Mouse (Mus musculus) heart, embryonic 11.5 days (tissue): ENCODE measurements around the gene Ptprn2. TPM values are rescaled to one million over a fixed set of nuclear protein-coding genes. Genes with fewer than 3 reads are reported as not detected.
"Not testable (repeated sequence)": the region's sequence is repeated elsewhere in the genome, so short reads cannot be mapped to it uniquely, and the experiment has no call there.

Source experiments
- ATAC-seq: fragments of 200-750 bp; cut with Nextera tagmentation; replicated peaks from 2 replicates; pipeline ENCODE4 v1.8.0; 2017; ENCODE audit warnings: moderate library complexity; ENCODE audit not compliant: insufficient number of reproducible peaks, low FRiP score, low TSS enrichment
- H3K27ac ChIP-seq: fragments of 300-500 bp; sonication (generic); 2 replicates; pipeline ENCODE4 v1.5.1; 2014; ENCODE audit warnings: mild to moderate bottlenecking, low read depth, low read length
- H3K27me3 ChIP-seq: fragments of 300-500 bp; sonication (generic); 2 replicates; pipeline ENCODE4 v1.6.1; 2014; ENCODE audit warnings: mild to moderate bottlenecking, low read length, mixed read lengths; ENCODE audit not compliant: control insufficient read depth, insufficient read depth
- H3K36me3 ChIP-seq: fragments of 300-500 bp; sonication (generic); 2 replicates; pipeline ENCODE4 v1.6.1; 2014; ENCODE audit warnings: mild to moderate bottlenecking, low read length, moderate library complexity, mixed read lengths; ENCODE audit not compliant: control insufficient read depth, insufficient read depth
- H3K4me1 ChIP-seq: fragments of 300-500 bp; sonication (generic); 2 replicates; pipeline ENCODE4 v1.6.1; 2014; ENCODE audit warnings: low read length; ENCODE audit not compliant: control insufficient read depth, insufficient read depth
- H3K4me2 ChIP-seq: fragments of 300-500 bp; sonication (generic); 2 replicates; pipeline ENCODE4 v1.6.1; 2014; ENCODE audit warnings: mild to moderate bottlenecking, moderate library complexity
- H3K4me3 ChIP-seq: fragments of 300-500 bp; sonication (generic); 2 replicates; pipeline ENCODE4 v1.5.1; 2014; ENCODE audit warnings: low read depth, low read length
- H3K9ac ChIP-seq: fragments of 300-500 bp; sonication (generic); 2 replicates; pipeline ENCODE4 v1.6.1; 2014; ENCODE audit warnings: mild to moderate bottlenecking, low read depth, low read length, moderate library complexity
- H3K9me3 ChIP-seq: fragments of 300-500 bp; sonication (generic); replicated peaks from 2 replicates; pipeline ENCODE4 v1.6.1; 2016; ENCODE audit warnings: low read length; ENCODE audit not compliant: control insufficient read depth
- WGBS: fragments of 180-500 bp; shearing (Covaris S2); extraction: QIAGEN DNeasy Blood & Tissue Kit; methylation state at CpG from one replicate; pipeline ENCODE4 v1.1.7; 2014; ENCODE audit not compliant: insufficient replicate concordance; 5-methylcytosine and 5-hydroxymethylcytosine counted together
- polyA plus RNA-seq: library from polyadenylated mRNA; unstranded; fragments of >200 nt; fragmentation: Nextera tagmentation; extraction: Ambion mirVana; gene quantifications from 2 replicates; pipeline ENCODE4 v1.2.1, GENCODE M21; 2014

The Ptprn2 gene
- polyA plus RNA-seq, 1 experiment from 2014 or later = not detected

- Histone ChIP-seq H3K27ac (no peak overlapping the region), H3K36me3 (no peaks in the 10 kb centered on the region), H3K4me1 (no peaks in the 10 kb centered on the region), H3K9ac (no peak overlapping the region), H3K4me3 (no peak overlapping the region), H3K27me3 (no peaks in the 10 kb centered on the region), H3K4me2 (no peak overlapping the region), H3K9me3 (no peaks in the 10 kb centered on the region)
- no peak for ATAC-seq
- WGBS = 73% methylated on average over 2 of the region's 2 CpGs
Measured at GRCm38 (mm10) chr12:116567170-116567569, 81.7 kb downstream of the Ptprn2 start.

GRCm38 (mm10) chr12:116569568-116569967 is 84.0 kb downstream of the Ptprn2 start:
- Histone ChIP-seq H3K36me3 (no peaks in the 10 kb centered on the region), H3K9ac (no peak overlapping the region), H3K27me3 (no peaks in the 10 kb centered on the region), H3K4me2 (no peak overlapping the region), H3K9me3 (no peaks in the 10 kb centered on the region), H3K27ac (no peak overlapping the region), H3K4me3 (no peak overlapping the region), H3K4me1 (no peaks in the 10 kb centered on the region)
- ATAC-seq = no peak
- 63% methylated on average over 1 of the region's 1 CpGs for WGBS

- Histone ChIP-seq H3K27me3 (no peaks in the 10 kb centered on the region), H3K4me2 (no peak overlapping the region), H3K9ac (no peak overlapping the region), H3K36me3 (no peaks in the 10 kb centered on the region), H3K4me1 (no peaks in the 10 kb centered on the region), H3K9me3 (no peaks in the 10 kb centered on the region), H3K4me3 (no peak overlapping the region), H3K27ac (no peak overlapping the region)
- no peak for ATAC-seq
- 72% methylated on average over 5 of the region's 5 CpGs for WGBS
Measured at GRCm38 (mm10) chr12:116574102-116574501, 88.6 kb downstream of the Ptprn2 start.

- Histone ChIP-seq H3K4me3 (no peak overlapping the region), H3K27me3 (no peaks in the 10 kb centered on the region), H3K4me2 (no peak overlapping the region), H3K4me1 (no peaks in the 10 kb centered on the region), H3K9me3 (no peaks in the 10 kb centered on the region), H3K9ac (no peak overlapping the region), H3K36me3 (no peaks in the 10 kb centered on the region), H3K27ac (no peak overlapping the region)
- WGBS = 82% methylated on average over 5 of the region's 5 CpGs
- ATAC-seq = no peak
Measured at GRCm38 (mm10) chr12:116574720-116575119, 89.2 kb downstream of the Ptprn2 start.

GRCm38 (mm10) chr12:116577917-116578316 is 92.4 kb downstream of the Ptprn2 start:
- not testable (repeated sequence) for H3K36me3 ChIP-seq, H3K4me2 ChIP-seq, H3K9me3 ChIP-seq, H3K27me3 ChIP-seq, H3K4me1 ChIP-seq, ATAC-seq, H3K4me3 ChIP-seq, H3K27ac ChIP-seq, H3K9ac ChIP-seq
- WGBS = 43% methylated on average over 1 of the region's 1 CpGs

- Histone ChIP-seq H3K27ac (no peak overlapping the region), H3K4me2 (no peak overlapping the region), H3K4me1 (no peaks in the 10 kb centered on the region; the same call in 1 of the 2 replicates), H3K9ac (no peak overlapping the region), H3K4me3 (no peak overlapping the region), H3K36me3 (no peaks in the 10 kb centered on the region), H3K9me3 (no peaks in the 10 kb centered on the region), H3K27me3 (no peaks in the 10 kb centered on the region)
- no peak for ATAC-seq
- WGBS = 55% methylated on average over 8 of the region's 8 CpGs
Measured at GRCm38 (mm10) chr12:116580827-116581544, 95.5 kb downstream of the Ptprn2 start.

GRCm38 (mm10) chr12:116581864-116582263 is 96.3 kb downstream of the Ptprn2 start:
- no peaks in the 10 kb centered on the region for H3K36me3 ChIP-seq
- no peaks in the 10 kb centered on the region for H3K9me3 ChIP-seq
- H3K27me3 ChIP-seq = no peaks in the 10 kb centered on the region
- no peak for ATAC-seq
- no peaks in the 10 kb centered on the region; the same call in 1 of the 2 replicates for H3K4me1 ChIP-seq
- H3K4me2 ChIP-seq = no peak overlapping the region
- no peak overlapping the region for H3K27ac ChIP-seq
- H3K4me3 ChIP-seq = no peak overlapping the region
- H3K9ac ChIP-seq = no peak overlapping the region

- no peak for ATAC-seq
- Histone ChIP-seq H3K4me1 (no peaks in the 10 kb centered on the region; the same call in 1 of the 2 replicates), H3K4me3 (no peak overlapping the region), H3K27ac (no peak overlapping the region), H3K36me3 (no peaks in the 10 kb centered on the region), H3K4me2 (no peak overlapping the region), H3K9me3 (no peaks in the 10 kb centered on the region), H3K9ac (no peak overlapping the region), H3K27me3 (no peaks in the 10 kb centered on the region)
- 77% methylated on average over 4 of the region's 4 CpGs for WGBS
Measured at GRCm38 (mm10) chr12:116582829-116583228, 97.3 kb downstream of the Ptprn2 start.

GRCm38 (mm10) chr12:116585001-116585400 is 99.5 kb downstream of the Ptprn2 start:
- no peak for ATAC-seq

More at GRCm38 (mm10) chr12:116585001-116585400, 99.5 kb downstream of the Ptprn2 start:
- 12% methylated on average over 5 of the region's 5 CpGs for WGBS
- H3K4me3 ChIP-seq = no peak overlapping the region
- no peak overlapping the region for H3K9ac ChIP-seq
- no peak overlapping the region for H3K27ac ChIP-seq
- H3K27me3 ChIP-seq = no peaks in the 10 kb centered on the region
- H3K4me1 ChIP-seq = no peaks in the 10 kb centered on the region; the same call in 1 of the 2 replicates
- no peaks in the 10 kb centered on the region for H3K9me3 ChIP-seq
- H3K36me3 ChIP-seq = no peaks in the 10 kb centered on the region
- no peak overlapping the region for H3K4me2 ChIP-seq
